Mouse (Mus musculus): ENCODE measurements around the gene Pced1b. TPM values are rescaled to one million over a fixed set of nuclear protein-coding genes. Genes with fewer than 3 reads are reported as not detected.
A peak's percentile ranks its signal among the peaks of the same experiment; 100 is the strongest.

Gene Pced1b
- total and polyA plus RNA-seq, 3 experiments, result 6.6 to 36.5 TPM; not detected in 1

GRCm38 (mm10) chr15:97372611-97373131, 125.8 kb downstream of the Pced1b start:
- Histone ChIP-seq H3K27me3 (ENCODE audit: control insufficient read depth in 1 of 2, insufficient read depth in 2 of 2, low read length in 2 of 2) (no peaks in the 10 kb centered on the region), H3K9me3 (replicated peaks; ENCODE audit: insufficient read depth, low read length) (no peaks in the 10 kb centered on the region), H3K27ac (ENCODE audit: control insufficient read depth, low read depth, low read length) (no peak overlapping the region), H3K4me3 (ENCODE audit: control insufficient read depth in 1 of 2, insufficient read depth in 1 of 2, low read depth in 2 of 2, low read length in 2 of 2) (no peak overlapping the region), H3K4me1 (ENCODE audit: control insufficient read depth in 1 of 2, insufficient read depth in 2 of 2, low read length in 2 of 2) (peaks cover 3 to 32% of the 10 kb centered on the region in 2 experiments), H3K9ac (ENCODE audit: control insufficient read depth, low read depth, low read length, poor library complexity, severe bottlenecking) (no peak overlapping the region), H3K79me2 (ENCODE audit: control insufficient read depth, insufficient read depth, low read length, poor library complexity) (no peaks in the 10 kb centered on the region), H3K36me3 (ENCODE audit: control insufficient read depth in 1 of 2, insufficient read depth in 2 of 2, low read length in 2 of 2) (peaks cover 0 to 33% of the 10 kb centered on the region in 2 experiments; a peak in 3 of 4 replicates)
- no peak for DNase-seq (ENCODE audit: low read depth, low spot score)
- TF ChIP-seq MEF2A (IDR thresholded peaks at IDR 0.05; ENCODE audit: extremely low read depth, insufficient replicate concordance, low read depth, low read length, poor library complexity, severe bottlenecking) (no peak), UBTF (IDR thresholded peaks at IDR 0.05; ENCODE audit: borderline replicate concordance, insufficient read depth, low read depth, low read length) (no peak), KAT2A (conservative IDR thresholded peaks at IDR 0.05; ENCODE audit: low read depth, low read length) (no peak), MYC (IDR thresholded peaks at IDR 0.05; ENCODE audit: low read depth, low read length) (no peak), GATA1 (IDR thresholded peaks at IDR 0.05; ENCODE audit: low read depth, low read length) (no peak), BHLHE40 (IDR thresholded peaks at IDR 0.05; ENCODE audit: borderline replicate concordance, low read depth, low read length) (no peak), POLR2AphosphoS2 (IDR thresholded peaks at IDR 0.05; ENCODE audit: low read length) (no peak), POLR2A (IDR thresholded peaks at IDR 0.05; ENCODE audit: control insufficient read depth in 1 of 2, insufficient read depth in 1 of 2, low read depth in 1 of 2, low read length in 2 of 2, poor library complexity in 1 of 2) (no peak), MAZ (IDR thresholded peaks at IDR 0.05; ENCODE audit: low read depth, low read length) (no peak), MAX (IDR thresholded peaks at IDR 0.05; ENCODE audit: low read length) (no peak)

- TF ChIP-seq E2F4 (IDR thresholded peaks at IDR 0.05; ENCODE audit: borderline replicate concordance, low read depth, low read length) (no peak), CHD1 (IDR thresholded peaks at IDR 0.05; ENCODE audit: low read depth, low read length) (no peak), GATA1 (IDR thresholded peaks at IDR 0.05; ENCODE audit: low read depth, low read length) (0 out of 2 replicates have a peak, but pooled peaks have one; percentile 24), SIN3A (IDR thresholded peaks at IDR 0.05; ENCODE audit: low read length) (no peak), MYC (IDR thresholded peaks at IDR 0.05; ENCODE audit: low read depth, low read length) (no peak), MAFK (IDR thresholded peaks at IDR 0.05; ENCODE audit: borderline replicate concordance, low read depth, low read length) (no peak), TBP (IDR thresholded peaks at IDR 0.05; ENCODE audit: low read depth, low read length) (no peak), POLR2A (IDR thresholded peaks at IDR 0.05; ENCODE audit: control insufficient read depth in 1 of 2, insufficient read depth in 1 of 2, low read depth in 1 of 2, low read length in 2 of 2, poor library complexity in 1 of 2) (peak in 1 of 2 experiments; percentile 10; a peak in 1 of 4 replicates), RCOR1 (IDR thresholded peaks at IDR 0.05; ENCODE audit: low read depth, low read length) (no peak), ZNF384 (IDR thresholded peaks at IDR 0.05; ENCODE audit: low read depth, low read length) (peak; percentile 88), EP300 (IDR thresholded peaks at IDR 0.05; ENCODE audit: low read depth in 1 of 2, low read length in 2 of 2) (no peak), MEF2A (IDR thresholded peaks at IDR 0.05; ENCODE audit: extremely low read depth, insufficient replicate concordance, low read depth, low read length, poor library complexity, severe bottlenecking) (no peak), ETS1 (IDR thresholded peaks at IDR 0.05; ENCODE audit: low read depth, low read length) (0 out of 2 replicates have a peak, but pooled peaks have one; percentile 21), ZKSCAN1 (IDR thresholded peaks at IDR 0.05; ENCODE audit: low read depth, low read length) (no peak), CHD2 (IDR thresholded peaks at IDR 0.05; ENCODE audit: low read length) (no peak)
- Histone ChIP-seq H3K4me1 (ENCODE audit: control insufficient read depth in 1 of 2, insufficient read depth in 2 of 2, low read length in 2 of 2) (peaks cover 3 to 32% of the 10 kb centered on the region in 2 experiments), H3K27ac (ENCODE audit: control insufficient read depth, low read depth, low read length) (no peak overlapping the region), H3K9me3 (replicated peaks; ENCODE audit: insufficient read depth, low read length) (no peaks in the 10 kb centered on the region), H3K79me2 (ENCODE audit: control insufficient read depth, insufficient read depth, low read length, poor library complexity) (no peaks in the 10 kb centered on the region), H3K4me3 (ENCODE audit: control insufficient read depth in 1 of 2, insufficient read depth in 1 of 2, low read depth in 2 of 2, low read length in 2 of 2) (no peak overlapping the region), H3K27me3 (ENCODE audit: control insufficient read depth in 1 of 2, insufficient read depth in 2 of 2, low read length in 2 of 2) (no peaks in the 10 kb centered on the region), H3K36me3 (ENCODE audit: control insufficient read depth in 1 of 2, insufficient read depth in 2 of 2, low read length in 2 of 2) (peaks cover 0 to 33% of the 10 kb centered on the region in 2 experiments; a peak in 3 of 4 replicates), H3K9ac (ENCODE audit: control insufficient read depth, low read depth, low read length, poor library complexity, severe bottlenecking) (no peak overlapping the region)
- no peak for DNase-seq (ENCODE audit: low read depth, low spot score)
Observed at GRCm38 (mm10) chr15:97373203-97374084, 126.5 kb downstream of the Pced1b start.
